Mouse (Mus musculus) stomach, postnatal 0 days (tissue): Measurements from ENCODE around the gene Hsbp1.

Experiments
- CTCF ChIP-seq: IDR thresholded peaks from 2 replicates; pipeline ENCODE4 v1.5.1; 2016; ENCODE audit warnings: antibody characterized with exemption, low read depth, mild to moderate bottlenecking, moderate library complexity
- EP300 ChIP-seq: optimal IDR thresholded peaks from 2 replicates; pipeline ENCODE3; 2016; ENCODE audit warnings: antibody characterized with exemption

- no peak for TF ChIP-seq CTCF
- no peak for TF ChIP-seq EP300
Measured at GRCm38 (mm10) chr8:119358175-119358574, 13.9 kb downstream of the Hsbp1 start.
